Mouse (Mus musculus): ENCODE measurements around the gene Aspscr1. TPM values are rescaled to one million over a fixed set of nuclear protein-coding genes. Genes with fewer than 3 reads are reported as not detected.

The Aspscr1 gene
- polyA plus RNA-seq, 1 experiment from 2014 or later, result 103 TPM

DNA sequence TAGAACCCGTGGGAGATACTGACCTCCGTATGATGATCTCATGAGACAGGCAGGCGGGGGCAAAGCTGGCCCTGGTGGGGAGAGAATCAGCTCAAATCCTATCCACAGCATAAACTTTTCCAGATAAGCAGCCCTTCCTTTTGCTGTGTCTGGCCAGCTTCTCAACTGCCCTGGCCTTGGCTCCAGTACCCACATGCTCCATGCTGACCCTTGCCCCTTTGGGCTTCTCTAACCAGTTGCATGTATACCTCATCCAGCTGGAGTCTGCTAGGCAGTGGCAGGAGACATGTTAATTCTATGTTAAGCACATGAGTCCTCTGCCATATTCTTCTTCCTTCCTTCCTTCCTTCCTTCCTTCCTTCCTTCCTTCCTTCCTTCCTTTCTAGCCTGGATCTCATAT, 18.0 kb upstream of the Aspscr1 start:
- H3K27me3 ChIP-seq (ENCODE audit: control insufficient read depth, insufficient read depth, low read length), result peaks cover 41% of the 10 kb centered on the region

GRCm38 (mm10) chr11:120657301-120657700, 15.5 kb upstream of the Aspscr1 start:
- no peak overlapping the region for H3K4me2 ChIP-seq
- ATAC-seq (replicated peaks; ENCODE audit: insufficient number of reproducible peaks, low FRiP score, low TSS enrichment), result no peak
- peaks cover 11% of the 10 kb centered on the region for H3K4me1 ChIP-seq (ENCODE audit: control insufficient read depth, insufficient read depth, low read length)
- peaks cover 66% of the 10 kb centered on the region for H3K27me3 ChIP-seq (ENCODE audit: control insufficient read depth, insufficient read depth, low read length)
- no peak overlapping the region for H3K4me3 ChIP-seq (ENCODE audit: low read depth, low read length)
- 85% methylated on average over 4 of the region's 4 CpGs for WGBS (ENCODE audit: insufficient replicate concordance)
- no peaks in the 10 kb centered on the region for H3K9me3 ChIP-seq (replicated peaks; ENCODE audit: control insufficient read depth, low read length)
- no peaks in the 10 kb centered on the region for H3K36me3 ChIP-seq (ENCODE audit: control insufficient read depth, insufficient read depth, low read length)
- H3K9ac ChIP-seq (ENCODE audit: low read depth, low read length), result no peak overlapping the region
- H3K27ac ChIP-seq (ENCODE audit: low read depth, low read length), result no peak overlapping the region

More for the DNA sequence above, 18.0 kb upstream of the Aspscr1 start:
- no peaks in the 10 kb centered on the region for H3K9me3 ChIP-seq (replicated peaks; ENCODE audit: control insufficient read depth, low read length)
- H3K4me3 ChIP-seq (ENCODE audit: low read depth, low read length), result no peak overlapping the region
- no peaks in the 10 kb centered on the region for H3K36me3 ChIP-seq (ENCODE audit: control insufficient read depth, insufficient read depth, low read length)
- no peak overlapping the region for H3K27ac ChIP-seq (ENCODE audit: low read depth, low read length)
- no peak for ATAC-seq (replicated peaks; ENCODE audit: insufficient number of reproducible peaks, low FRiP score, low TSS enrichment)
- H3K4me2 ChIP-seq, result no peak overlapping the region
- no peak overlapping the region for H3K9ac ChIP-seq (ENCODE audit: low read depth, low read length)
- whole genome bisulfite sequencing (ENCODE audit: insufficient replicate concordance), result 71% methylated on average over 3 of the region's 3 CpGs
- H3K4me1 ChIP-seq (ENCODE audit: control insufficient read depth, insufficient read depth, low read length), result no peaks in the 10 kb centered on the region; the same call in 1 of the 2 replicates

- H3K27me3 ChIP-seq (ENCODE audit: control insufficient read depth, insufficient read depth, low read length), result peaks cover 76% of the 10 kb centered on the region
Observed at GRCm38 (mm10) chr11:120658876-120659410, 13.8 kb upstream of the Aspscr1 start.

DNA sequence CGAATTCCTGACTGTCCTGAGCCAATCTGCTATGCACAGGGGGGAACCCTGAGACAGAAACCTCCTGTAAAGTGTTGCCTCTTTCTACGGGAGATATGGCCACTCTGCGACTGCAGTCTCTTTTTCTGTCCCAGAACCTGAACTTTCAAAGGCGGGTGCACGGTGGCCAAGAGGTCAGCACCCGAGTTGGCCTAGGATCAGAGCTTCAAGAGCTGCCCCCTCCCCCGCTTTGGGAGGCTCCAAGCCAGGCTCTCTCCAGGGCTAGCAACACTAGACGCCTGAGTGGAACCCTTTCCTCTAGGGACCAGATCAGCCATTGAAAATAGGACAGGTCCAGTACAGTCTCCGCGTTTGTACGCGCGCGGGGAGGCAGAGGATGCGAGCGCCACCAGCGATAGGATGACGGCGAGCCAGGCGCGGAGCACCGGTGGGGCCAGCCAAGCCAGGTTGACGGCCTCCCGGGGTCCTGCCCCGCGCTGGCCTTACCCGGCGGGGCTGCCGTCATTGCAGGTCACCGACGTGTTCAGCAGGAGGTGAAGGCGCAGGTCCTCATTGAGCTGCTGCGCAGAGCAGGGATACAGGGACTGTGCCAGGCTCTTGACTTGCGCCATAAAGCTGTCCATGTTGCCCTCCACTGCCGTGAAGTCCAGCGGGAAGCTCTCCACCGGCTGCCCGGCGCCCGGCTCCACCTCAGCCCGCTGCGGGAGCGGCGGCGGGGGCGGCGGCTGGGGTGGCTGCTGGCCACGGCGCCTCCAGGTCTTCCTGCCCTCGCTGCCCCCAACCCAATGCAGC, 13.1 kb upstream of the Aspscr1 start:
- Histone ChIP-seq H3K4me2 (peak overlapping the region; percentile 81), H3K9ac (ENCODE audit: low read depth, low read length) (peak overlapping the region; percentile 63), H3K4me1 (ENCODE audit: control insufficient read depth, insufficient read depth, low read length) (peaks cover 15% of the 10 kb centered on the region), H3K27me3 (ENCODE audit: control insufficient read depth, insufficient read depth, low read length) (peaks cover 76% of the 10 kb centered on the region), H3K27ac (ENCODE audit: low read depth, low read length) (no peak overlapping the region), H3K36me3 (ENCODE audit: control insufficient read depth, insufficient read depth, low read length) (no peaks in the 10 kb centered on the region), H3K9me3 (replicated peaks; ENCODE audit: control insufficient read depth, low read length) (no peaks in the 10 kb centered on the region), H3K4me3 (ENCODE audit: low read depth, low read length) (peak overlapping the region; percentile 49)
- ATAC-seq (replicated peaks; ENCODE audit: insufficient number of reproducible peaks, low FRiP score, low TSS enrichment), result no peak
- WGBS (ENCODE audit: insufficient replicate concordance), result 5% methylated on average over 50 of the region's 50 CpGs

More at GRCm38 (mm10) chr11:120658876-120659410, 13.8 kb upstream of the Aspscr1 start:
- Histone ChIP-seq H3K4me1 (ENCODE audit: control insufficient read depth, insufficient read depth, low read length) (peaks cover 15% of the 10 kb centered on the region), H3K27ac (ENCODE audit: low read depth, low read length) (no peak overlapping the region), H3K9ac (ENCODE audit: low read depth, low read length) (no peak overlapping the region), H3K4me2 (peak overlapping the region; percentile 81), H3K36me3 (ENCODE audit: control insufficient read depth, insufficient read depth, low read length) (no peaks in the 10 kb centered on the region), H3K4me3 (ENCODE audit: low read depth, low read length) (peak overlapping the region; percentile 49), H3K9me3 (replicated peaks; ENCODE audit: control insufficient read depth, low read length) (no peaks in the 10 kb centered on the region)
- ATAC-seq (replicated peaks; ENCODE audit: insufficient number of reproducible peaks, low FRiP score, low TSS enrichment), result no peak
- 4% methylated on average over 24 of the region's 24 CpGs for WGBS (ENCODE audit: insufficient replicate concordance)

DNA sequence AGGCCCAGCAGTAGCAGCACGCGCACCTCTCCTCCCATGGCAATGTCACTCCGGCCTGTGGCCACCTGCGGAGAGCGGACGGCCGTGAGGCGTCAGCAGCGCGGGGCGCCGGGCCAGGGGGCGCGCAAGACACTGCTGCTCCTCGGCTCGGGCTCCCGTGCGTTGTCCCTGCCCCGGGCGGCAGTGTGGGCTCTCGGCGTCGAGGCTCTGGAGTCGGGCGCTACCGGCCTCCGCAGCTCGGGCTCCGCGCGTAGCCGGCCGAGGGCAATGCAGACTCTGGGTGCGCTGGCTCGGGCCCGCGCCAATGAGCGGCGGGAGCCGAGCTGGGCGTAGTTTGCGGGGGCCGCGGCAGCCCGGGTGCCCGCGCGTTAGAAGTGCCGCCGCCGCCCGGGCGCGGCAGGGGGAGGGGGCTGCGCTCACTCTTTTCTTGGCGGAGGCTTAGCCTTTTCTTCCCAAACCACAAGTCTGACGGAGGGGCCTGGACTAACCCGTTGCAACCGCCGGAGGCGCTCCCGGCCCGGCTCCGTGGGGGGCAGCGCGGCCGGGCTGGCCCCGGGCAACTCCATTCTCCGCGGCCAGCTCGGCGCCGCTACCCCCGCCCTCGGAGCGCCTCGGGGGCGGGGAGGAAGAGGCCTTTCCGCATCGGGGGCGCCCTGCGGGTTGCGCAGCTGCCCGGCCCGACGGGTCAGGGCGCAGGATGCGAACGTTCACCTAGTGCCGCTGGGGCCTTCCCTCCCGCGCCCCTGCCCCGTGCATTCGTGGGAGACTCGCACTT, 12.3 kb upstream of the Aspscr1 start:
- H3K9ac ChIP-seq (ENCODE audit: low read depth, low read length), result peak overlapping the region; percentile 63
- no peaks in the 10 kb centered on the region for H3K9me3 ChIP-seq (replicated peaks; ENCODE audit: control insufficient read depth, low read length)
- 0 out of 2 replicates have a peak, but pooled peaks have one; percentile 57 for ATAC-seq (replicated peaks; ENCODE audit: insufficient number of reproducible peaks, low FRiP score, low TSS enrichment)
- H3K36me3 ChIP-seq (ENCODE audit: control insufficient read depth, insufficient read depth, low read length), result no peaks in the 10 kb centered on the region
- under 1% methylated on average over 79 of the region's 95 CpGs for WGBS (ENCODE audit: insufficient replicate concordance)
- H3K4me2 ChIP-seq, result peak overlapping the region; percentile 81
- peaks cover 83% of the 10 kb centered on the region for H3K27me3 ChIP-seq (ENCODE audit: control insufficient read depth, insufficient read depth, low read length)
- no peak overlapping the region for H3K27ac ChIP-seq (ENCODE audit: low read depth, low read length)
- peak overlapping the region; percentile 49 for H3K4me3 ChIP-seq (ENCODE audit: low read depth, low read length)
- H3K4me1 ChIP-seq (ENCODE audit: control insufficient read depth, insufficient read depth, low read length), result peaks cover 15% of the 10 kb centered on the region

DNA sequence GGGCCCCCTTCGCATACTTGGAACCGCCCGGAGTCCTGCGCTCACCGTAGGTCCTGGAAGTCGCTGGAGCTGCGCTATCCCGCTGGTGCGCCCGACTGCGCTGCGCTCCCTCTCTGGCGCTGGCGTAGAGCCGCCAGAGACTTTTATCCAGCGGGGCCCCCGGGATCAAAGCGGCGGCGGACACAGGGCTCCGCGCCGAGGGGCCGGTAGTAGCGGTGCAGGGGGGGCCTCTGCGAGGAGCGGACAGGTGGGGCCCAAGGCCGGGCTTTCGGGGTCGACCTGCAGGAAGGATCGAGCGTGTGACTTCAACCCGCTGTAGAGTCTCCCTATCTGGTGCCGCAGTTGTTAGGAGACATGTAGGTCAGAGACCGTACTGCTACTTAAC, 11.7 kb upstream of the Aspscr1 start, which contains the start of gene Notum:
Gene Notum (minus strand): TSS at position 100 of the 385 bp plus-strand sequence.
- Histone ChIP-seq H3K27me3 (ENCODE audit: control insufficient read depth, insufficient read depth, low read length) (peaks cover 80% of the 10 kb centered on the region), H3K27ac (ENCODE audit: low read depth, low read length) (no peak within 1 kb of the TSS), H3K36me3 (ENCODE audit: control insufficient read depth, insufficient read depth, low read length) (no peaks in the 10 kb centered on the region), H3K4me2 (peak within 1 kb of the TSS; percentile 81), H3K9ac (ENCODE audit: low read depth, low read length) (peak within 1 kb of the TSS; percentile 63), H3K4me3 (ENCODE audit: low read depth, low read length) (peak within 1 kb of the TSS; percentile 49), H3K4me1 (ENCODE audit: control insufficient read depth, insufficient read depth, low read length) (peaks cover 15% of the 10 kb centered on the region), H3K9me3 (replicated peaks; ENCODE audit: control insufficient read depth, low read length) (no peaks in the 10 kb centered on the region)
- no peak for ATAC-seq (replicated peaks; ENCODE audit: insufficient number of reproducible peaks, low FRiP score, low TSS enrichment)
- 1% methylated on average over 35 of the region's 35 CpGs for WGBS (ENCODE audit: insufficient replicate concordance)

- no peak overlapping the region for H3K9ac ChIP-seq (ENCODE audit: low read depth, low read length)
- H3K4me1 ChIP-seq (ENCODE audit: control insufficient read depth, insufficient read depth, low read length), result peaks cover 15% of the 10 kb centered on the region
- no peak overlapping the region for H3K4me3 ChIP-seq (ENCODE audit: low read depth, low read length)
- H3K27me3 ChIP-seq (ENCODE audit: control insufficient read depth, insufficient read depth, low read length), result peaks cover 63% of the 10 kb centered on the region
- no peak overlapping the region for H3K4me2 ChIP-seq
- H3K36me3 ChIP-seq (ENCODE audit: control insufficient read depth, insufficient read depth, low read length), result no peaks in the 10 kb centered on the region
- no peak for ATAC-seq (replicated peaks; ENCODE audit: insufficient number of reproducible peaks, low FRiP score, low TSS enrichment)
- WGBS (ENCODE audit: insufficient replicate concordance), result 57% methylated on average over 6 of the region's 6 CpGs
- no peaks in the 10 kb centered on the region for H3K9me3 ChIP-seq (replicated peaks; ENCODE audit: control insufficient read depth, low read length)
- H3K27ac ChIP-seq (ENCODE audit: low read depth, low read length), result no peak overlapping the region
Observed at GRCm38 (mm10) chr11:120662759-120663158, 10.0 kb upstream of the Aspscr1 start.

GRCm38 (mm10) chr11:120663714-120664113, 9.1 kb upstream of the Aspscr1 start:
- ATAC-seq (replicated peaks; ENCODE audit: insufficient number of reproducible peaks, low FRiP score, low TSS enrichment), result no peak
- whole genome bisulfite sequencing (ENCODE audit: insufficient replicate concordance), result 87% methylated on average over 5 of the region's 5 CpGs

More at GRCm38 (mm10) chr11:120663714-120664113, 9.1 kb upstream of the Aspscr1 start:
- no peak overlapping the region for H3K4me2 ChIP-seq
- no peak overlapping the region for H3K4me3 ChIP-seq (ENCODE audit: low read depth, low read length)
- no peaks in the 10 kb centered on the region for H3K9me3 ChIP-seq (replicated peaks; ENCODE audit: control insufficient read depth, low read length)
- H3K4me1 ChIP-seq (ENCODE audit: control insufficient read depth, insufficient read depth, low read length), result peaks cover 15% of the 10 kb centered on the region
- no peak overlapping the region for H3K9ac ChIP-seq (ENCODE audit: low read depth, low read length)
- H3K27me3 ChIP-seq (ENCODE audit: control insufficient read depth, insufficient read depth, low read length), result peaks cover 53% of the 10 kb centered on the region
- H3K27ac ChIP-seq (ENCODE audit: low read depth, low read length), result no peak overlapping the region
- H3K36me3 ChIP-seq (ENCODE audit: control insufficient read depth, insufficient read depth, low read length), result no peaks in the 10 kb centered on the region

Measured in heart, embryonic 11.5 days (tissue).